Comparison of ENCODE assay signal across 8 mouse cellular contexts in genomic region chr17:53478858-53479603, GRCm38 (mm10). TPM values are rescaled to one million over a fixed set of nuclear protein-coding genes. Genes with fewer than 3 reads are reported as not detected.
DNase-seq lines count a peak whose midpoint lies in the region; ATAC-seq lines count a peak whose summit lies in the region.

Gene Rab5a (plus strand): TSS chr17:53479234.

- H3K4me2 ChIP-seq in forebrain, embryonic 14.5 days (ENCODE audit: low read length), result peak within 1 kb of the TSS; percentile 88
- H3K4me2 ChIP-seq in neural tube, embryonic 15.5 days, result peak within 1 kb of the TSS; percentile 80

- H3K9me3 ChIP-seq in forebrain, embryonic 14.5 days (replicated peaks; ENCODE audit: control insufficient read depth, low read length), result no peaks in the 10 kb centered on the region
- no peaks in the 10 kb centered on the region for H3K9me3 ChIP-seq in neural tube, embryonic 15.5 days (replicated peaks)

- H3K27ac ChIP-seq in forebrain, embryonic 14.5 days (ENCODE audit: low read depth, low read length), result peak within 1 kb of the TSS; percentile 98
- H3K27ac ChIP-seq in neural tube, embryonic 15.5 days (replicated peaks), result peak within 1 kb of the TSS; percentile 97

- peak; percentile 99 for DNase-seq in ES-CJ7 (ENCODE audit: low read depth, low spot score)
- peak; percentile 98 for DNase-seq in cerebellum, adult 11 months
- peak; percentile 99 for DNase-seq in forebrain, embryonic 14.5 days (ENCODE audit: low spot score)
- peak; percentile 100 for DNase-seq in heart, postnatal 14 days
- DNase-seq in layer of hippocampus, adult 11-12 months (ENCODE audit: low spot score), result peak; percentile 99
- peak; percentile 99 to 100 for DNase-seq in lung, adult 18-20 months
- peak; percentile 99 for DNase-seq in testis, postnatal 14 days (ENCODE audit: low spot score)

- peak within 1 kb of the TSS; percentile 92 for H3K9ac ChIP-seq in forebrain, embryonic 14.5 days (ENCODE audit: low read length)
- peak within 1 kb of the TSS; percentile 99 for H3K9ac ChIP-seq in neural tube, embryonic 15.5 days (replicated peaks)

- H3K4me3 ChIP-seq in forebrain, embryonic 14.5 days (ENCODE audit: low read depth, low read length), result peak within 1 kb of the TSS; percentile 93
- peak within 1 kb of the TSS; percentile 93 for H3K4me3 ChIP-seq in neural tube, embryonic 15.5 days (replicated peaks)

- intact Hi-C loops in heart, postnatal 14 days (cut with DNase I), result loop anchor here (5.0 kb wide), 2 partner anchors 88 to 208 kb away; partner anchors contain the start of genes Kat2b and Sgo1

- peak; percentile 98 for ATAC-seq in forebrain, embryonic 14.5 days
- ATAC-seq in neural tube, embryonic 15.5 days (ENCODE audit: low FRiP score), result peak; percentile 98

- peaks cover 20% of the 10 kb centered on the region for H3K4me1 ChIP-seq in forebrain, embryonic 14.5 days (ENCODE audit: control insufficient read depth, insufficient read depth, low read length)
- H3K4me1 ChIP-seq in neural tube, embryonic 15.5 days, result peaks cover 27% of the 10 kb centered on the region

- H3K36me3 ChIP-seq in forebrain, embryonic 14.5 days (ENCODE audit: control insufficient read depth, insufficient read depth, low read length), result no peaks in the 10 kb centered on the region
- no peaks in the 10 kb centered on the region for H3K36me3 ChIP-seq in neural tube, embryonic 15.5 days

- WGBS in forebrain, embryonic 14.5 days, result 0% methylated on average over 76 of the region's 82 CpGs
- WGBS in neural tube, embryonic 15.5 days, result 1% methylated on average over 73 of the region's 82 CpGs

- H3K27me3 ChIP-seq in forebrain, embryonic 14.5 days (replicated peaks; ENCODE audit: control insufficient read depth, insufficient read depth, low read length), result no peaks in the 10 kb centered on the region
- no peaks in the 10 kb centered on the region for H3K27me3 ChIP-seq in neural tube, embryonic 15.5 days (replicated peaks)

RNA-seq across cellular contexts. Expression of gene Rab5a, which starts in this region (rescaled TPM):
- 81.6 and 101 TPM in 2 replicates for polyA plus RNA-seq in forebrain, embryonic 14.5 days (2014; fragmentation: Nextera tagmentation; extraction: Ambion mirVana)
- 10 to 100 TPM; 57.1 to 58.6 TPM for total RNA-seq in heart, postnatal 14 days (2021)
- polyA plus RNA-seq in neural tube, embryonic 15.5 days (2015; fragmentation: Nextera tagmentation; extraction: Ambion mirVana), result 106 and 115 TPM in 2 replicates

Comparison
In these comparisons a context has a peak if more than half of its experiments do, and no peak if none do; other contexts are left out.
1. Peak in every context shown above with its lines: DNase-seq, ATAC-seq, H3K4me3 ChIP-seq and H3K27ac ChIP-seq.